In genomic region chr17:7270506-7270905, GRCm38 (mm10) we compare ENCODE assay signal across 11 mouse cellular contexts. TPM values are rescaled to one million over a fixed set of nuclear protein-coding genes. Genes with fewer than 3 reads are reported as not detected.
DNase-seq lines count a peak whose midpoint lies in the region; ATAC-seq and TF ChIP-seq lines count a peak whose summit lies in the region.
"Had no signal": no experiment of that assay in that cellular context is flagged by ENCODE, and none has a peak within 500 bp of the region (broad histone marks: within the 10 kb centered on the region; RNA-seq: fewer than 3 reads in every experiment).

No protein-coding gene starts in this region.

- DNase-seq in hindbrain, postnatal 0 days (ENCODE audit: low spot score) = no peak
- DNase-seq in gastrocnemius, postnatal 14 days = peak; percentile 32
- peak; percentile 18 to 34 for DNase-seq in heart, postnatal 14 days
- DNase-seq in kidney, postnatal 14 days = peak; percentile 77
- no peak for DNase-seq in retina, postnatal 1 day
- DNase-seq in midbrain, embryonic 11.5 days (ENCODE audit: low spot score, missing footprints) = no peak
- DNase-seq: liver had no signal

- no peaks in the 10 kb centered on the region for H3K27me3 ChIP-seq in hindbrain, embryonic 13.5 days
- no peaks in the 10 kb centered on the region for H3K27me3 ChIP-seq in hindbrain, postnatal 0 days (ENCODE audit: insufficient read depth, low read length)
- H3K27me3 ChIP-seq in midbrain, embryonic 11.5 days (ENCODE audit: control insufficient read depth, insufficient read depth, low read length) = no peaks in the 10 kb centered on the region

- intact Hi-C loops in gastrocnemius, postnatal 14 days (cut with DNase I; ENCODE audit: low total_unique reads) = no loop called here
- intact Hi-C loops in heart, postnatal 14 days (cut with DNase I) = no loop called here

- H3K27ac ChIP-seq in hindbrain, embryonic 13.5 days = peak overlapping the region; percentile 35; the same call in 1 of the 2 replicates
- H3K27ac ChIP-seq in hindbrain, postnatal 0 days = no peak overlapping the region
- H3K27ac ChIP-seq in midbrain, embryonic 11.5 days (ENCODE audit: low read depth, low read length) = no peak overlapping the region
- H3K27ac ChIP-seq: macrophage had no signal

- H3K4me2 ChIP-seq in hindbrain, embryonic 13.5 days = no peak overlapping the region
- H3K4me2 ChIP-seq in hindbrain, postnatal 0 days (ENCODE audit: low read depth, low read length) = no peak overlapping the region
- H3K4me2 ChIP-seq in midbrain, embryonic 11.5 days = no peak overlapping the region

- no peak overlapping the region for H3K9ac ChIP-seq in hindbrain, embryonic 13.5 days
- no peak overlapping the region for H3K9ac ChIP-seq in hindbrain, postnatal 0 days (replicated peaks; ENCODE audit: low read length)
- no peak overlapping the region for H3K9ac ChIP-seq in midbrain, embryonic 11.5 days (ENCODE audit: low read length)

- peaks cover 8% of the 10 kb centered on the region for H3K36me3 ChIP-seq in hindbrain, embryonic 13.5 days
- H3K36me3 ChIP-seq in hindbrain, postnatal 0 days (ENCODE audit: insufficient read depth, low read length) = no peaks in the 10 kb centered on the region
- H3K36me3 ChIP-seq in midbrain, embryonic 11.5 days (ENCODE audit: control insufficient read depth, insufficient read depth, low read length) = no peaks in the 10 kb centered on the region

- 86% methylated on average over 8 of the region's 8 CpGs for WGBS in hindbrain, embryonic 13.5 days
- WGBS in hindbrain, postnatal 0 days = 89% methylated on average over 8 of the region's 8 CpGs
- 83% methylated on average over 8 of the region's 8 CpGs for WGBS in midbrain, embryonic 11.5 days

- no peak for TF ChIP-seq CTCF in hindbrain, postnatal 0 days (IDR thresholded peaks at IDR 0.05; ENCODE audit: low read depth)

- no peak overlapping the region for H3K4me3 ChIP-seq in hindbrain, embryonic 13.5 days
- H3K4me3 ChIP-seq in hindbrain, postnatal 0 days (ENCODE audit: low read length) = no peak overlapping the region
- no peak overlapping the region for H3K4me3 ChIP-seq in midbrain, embryonic 11.5 days (ENCODE audit: low read depth, low read length)

- no peak for ATAC-seq in hindbrain, embryonic 13.5 days (ENCODE audit: low FRiP score)
- no peak for ATAC-seq in hindbrain, postnatal 0 days
- no peak for ATAC-seq in frontal cortex, adult (ENCODE audit: low TSS enrichment)
- ATAC-seq in midbrain, embryonic 11.5 days (ENCODE audit: low FRiP score) = no peak

- H3K9me3 ChIP-seq in hindbrain, embryonic 13.5 days = no peaks in the 10 kb centered on the region
- H3K9me3 ChIP-seq in hindbrain, postnatal 0 days (ENCODE audit: low read length) = no peaks in the 10 kb centered on the region
- H3K9me3 ChIP-seq in midbrain, embryonic 11.5 days (ENCODE audit: control insufficient read depth, low read length) = no peaks in the 10 kb centered on the region

- peaks cover 58% of the 10 kb centered on the region for H3K4me1 ChIP-seq in hindbrain, embryonic 13.5 days (replicated peaks)
- H3K4me1 ChIP-seq in hindbrain, postnatal 0 days (ENCODE audit: insufficient read depth, low read length) = peaks cover 4% of the 10 kb centered on the region; the same call in 1 of the 2 replicates
- H3K4me1 ChIP-seq in midbrain, embryonic 11.5 days (ENCODE audit: control insufficient read depth, insufficient read depth, low read length) = peaks cover 12% of the 10 kb centered on the region

RNA-seq across cellular contexts. Expression of gene Tcp10a, which starts 53.9 kb away (rescaled TPM):
- not detected in 2 replicates for polyA plus RNA-seq in hindbrain, embryonic 13.5 days (2015; fragmentation: Nextera tagmentation; extraction: Ambion mirVana)
- total RNA-seq in hindbrain, postnatal 0 days (2014; rRNA removed) = not detected in 2 replicates
- 0.21 TPM in 1 of 2 replicates, not detected in the other for polyA plus RNA-seq in hindbrain, postnatal 0 days (2015; fragmentation: Nextera tagmentation; extraction: Ambion mirVana)
- not detected for total RNA-seq in gastrocnemius, postnatal 14 days (2021)
- total RNA-seq in heart, postnatal 14 days (2021) = not detected
- polyA plus RNA-seq in midbrain, embryonic 11.5 days (2014; fragmentation: Nextera tagmentation; extraction: Ambion mirVana) = not detected in 2 replicates
- polyA plus RNA-seq: brain, embryonic 14.5 days; macrophage had no signal

Comparison
In these comparisons a context has a peak if more than half of its experiments do, and no peak if none do; other contexts are left out.
1. DNase-seq: peak in gastrocnemius, postnatal 14 days (single experiment), heart, postnatal 14 days (2 of 2) and kidney, postnatal 14 days (single experiment); none in hindbrain, postnatal 0 days (single experiment), retina, postnatal 1 day (single experiment) and midbrain, embryonic 11.5 days (single experiment).